Mouse (Mus musculus) olfactory bulb, adult 2 months (tissue): ENCODE measurements around the gene Sec23a. TPM values are rescaled to one million over a fixed set of nuclear protein-coding genes. Genes with fewer than 3 reads are reported as not detected.
"Not testable (repeated sequence)": the region's sequence is repeated elsewhere in the genome, so short reads cannot be mapped to it uniquely, and the experiment has no call there.

Experiments used
- H3K27ac ChIP-seq: fragments of 200-500 bp; 2 replicates; pipeline ENCODE4 v1.5.1; 2012; ENCODE audit warnings: low read depth, low read length; ENCODE audit not compliant: insufficient read depth
- H3K4me1 ChIP-seq: fragments of 200-500 bp; 2 replicates; pipeline ENCODE4 v1.6.1; 2012; ENCODE audit warnings: low read length; ENCODE audit not compliant: control insufficient read depth, insufficient read depth
- H3K4me3 ChIP-seq: fragments of 200-500 bp; 2 replicates; pipeline ENCODE4 v1.5.1; 2012; ENCODE audit warnings: mild to moderate bottlenecking, low read depth, low read length, moderate library complexity; ENCODE audit not compliant: insufficient read depth
- CTCF ChIP-seq: fragments of 200-500 bp; IDR thresholded peaks from 2 replicates; pipeline ENCODE4 v1.5.1; 2012; ENCODE audit warnings: low read depth, mild to moderate bottlenecking, low read length, moderate library complexity; ENCODE audit not compliant: insufficient read depth
- POLR2A ChIP-seq: fragments of 200-500 bp; IDR thresholded peaks from 2 replicates; pipeline ENCODE4 v1.6.1; 2012; ENCODE audit warnings: mild to moderate bottlenecking, low read depth, low read length, moderate library complexity; ENCODE audit not compliant: insufficient read depth
- WGBS: fragments of 180-500 bp; shearing (Covaris S2); methylation state at CpG from one replicate; pipeline ENCODE4 v1.1.7; 2018; 5-methylcytosine and 5-hydroxymethylcytosine counted together
- polyA plus RNA-seq: library from polyadenylated mRNA; stranded (reverse); fragments of >200 nt; gene quantifications from 2 replicates; pipeline ENCODE4 v1.2.4, GENCODE M21; 2012; ENCODE audit warnings: low replicate concordance; ENCODE audit not compliant: missing spikeins, insufficient read depth, insufficient read length

Gene Sec23a
- polyA plus RNA-seq, 1 experiment: not detected

GRCm38 (mm10) chr12:59012710-59013091 lies 884 bp upstream of the Sec23a start:
- Histone ChIP-seq H3K4me3 (no peak overlapping the region), H3K27ac (no peak overlapping the region), H3K4me1 (0 out of 2 replicates have a peak, but pooled peaks cover 5% of the 10 kb centered on the region)
- WGBS: 0% methylated on average over 7 of the region's 7 CpGs
- TF ChIP-seq POLR2A (no peak), CTCF (no peak)

GRCm38 (mm10) chr12:59011275-59011843 lies 458 bp downstream of the Sec23a start:
- 0 out of 2 replicates have a peak, but pooled peaks cover 5% of the 10 kb centered on the region for H3K4me1 ChIP-seq
- WGBS: 1% methylated on average over 25 of the region's 25 CpGs
- no peak for TF ChIP-seq CTCF
- no peak for TF ChIP-seq POLR2A
- peak overlapping the region; percentile 57 for H3K4me3 ChIP-seq
- H3K27ac ChIP-seq: peak overlapping the region; percentile 5; the same call in 1 of the 2 replicates

GRCm38 (mm10) chr12:59010482-59010881 lies 1.3 kb downstream of the Sec23a start:
- Histone ChIP-seq H3K27ac (no peak overlapping the region), H3K4me1 (0 out of 2 replicates have a peak, but pooled peaks cover 5% of the 10 kb centered on the region), H3K4me3 (no peak overlapping the region)
- WGBS: 43% methylated on average over 2 of the region's 2 CpGs
- TF ChIP-seq POLR2A (no peak), CTCF (no peak)

- Histone ChIP-seq H3K4me1 (no peaks in the 10 kb centered on the region), H3K27ac (no peak overlapping the region), H3K4me3 (no peak overlapping the region)
- TF ChIP-seq POLR2A: no peak
- 95% methylated on average over 3 of the region's 3 CpGs for WGBS
Measured at GRCm38 (mm10) chr12:58985766-58986165, 26.1 kb downstream of the Sec23a start.

GRCm38 (mm10) chr12:58981178-58981661 lies 30.6 kb downstream of the Sec23a start:
- WGBS: 75% methylated on average over 6 of the region's 6 CpGs

GRCm38 (mm10) chr12:58976966-58977365 lies 34.9 kb downstream of the Sec23a start:
- H3K27ac ChIP-seq: no peak overlapping the region
- TF ChIP-seq CTCF (no peak), POLR2A (no peak)
- WGBS: 74% methylated on average over 2 of the region's 2 CpGs
- no peak overlapping the region for H3K4me3 ChIP-seq
- no peaks in the 10 kb centered on the region for H3K4me1 ChIP-seq

More at GRCm38 (mm10) chr12:58981178-58981661, 30.6 kb downstream of the Sec23a start:
- H3K4me1 ChIP-seq, H3K27ac ChIP-seq, H3K4me3 ChIP-seq: not testable (repeated sequence)

GRCm38 (mm10) chr12:58964583-58964982 lies 47.2 kb downstream of the Sec23a start:
- WGBS: 72% methylated on average over 4 of the region's 4 CpGs
- Histone ChIP-seq H3K4me1 (no peaks in the 10 kb centered on the region), H3K27ac (no peak overlapping the region), H3K4me3 (no peak overlapping the region)
- TF ChIP-seq POLR2A: no peak
- TF ChIP-seq CTCF: no peak

- Histone ChIP-seq H3K27ac (no peak overlapping the region), H3K4me1 (no peaks in the 10 kb centered on the region), H3K4me3 (no peak overlapping the region)
- no peak for TF ChIP-seq CTCF
- 92% methylated on average over 1 of the region's 1 CpGs for WGBS
Measured at GRCm38 (mm10) chr12:58960844-58961243, 51.0 kb downstream of the Sec23a start.

- 80% methylated on average over 7 of the region's 7 CpGs for WGBS
- no peak overlapping the region for H3K4me3 ChIP-seq
- H3K4me1 ChIP-seq: no peaks in the 10 kb centered on the region
- no peak overlapping the region for H3K27ac ChIP-seq
- TF ChIP-seq POLR2A: no peak
- no peak for TF ChIP-seq CTCF
Measured at GRCm38 (mm10) chr12:58956624-58957023, 55.2 kb downstream of the Sec23a start.

GRCm38 (mm10) chr12:58956162-58956561 lies 55.7 kb downstream of the Sec23a start:
- H3K4me1 ChIP-seq: no peaks in the 10 kb centered on the region
- TF ChIP-seq CTCF (no peak), POLR2A (no peak)
- H3K4me3 ChIP-seq: no peak overlapping the region
- WGBS: 74% methylated on average over 7 of the region's 7 CpGs
- H3K27ac ChIP-seq: no peak overlapping the region
